9 mouse cellular contexts compared by ENCODE assay signal in the genomic region with DNA sequence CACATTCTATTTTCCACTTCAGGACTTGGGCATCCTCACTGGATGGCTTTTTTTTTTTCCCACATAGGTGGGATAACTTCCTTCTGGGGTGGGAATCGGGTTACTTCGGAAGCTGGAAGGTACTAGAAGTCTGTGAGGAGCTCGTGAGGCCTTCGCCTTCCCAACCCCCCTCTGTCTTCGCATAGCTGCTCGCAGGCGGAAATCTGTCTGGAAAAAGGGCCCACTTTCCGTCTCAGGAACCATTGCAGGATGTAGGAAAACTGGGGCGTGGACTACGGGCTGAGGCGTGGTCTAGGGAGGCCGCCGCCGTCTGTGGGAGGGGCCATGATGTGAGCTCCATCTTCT. TPM values are rescaled to one million over a fixed set of nuclear protein-coding genes. Genes with fewer than 3 reads are reported as not detected.
DNase-seq lines count a peak whose midpoint lies in the region; ATAC-seq and TF ChIP-seq lines count a peak whose summit lies in the region.
"Had no signal": no experiment of that assay in that cellular context is flagged by ENCODE, and none has a peak within 500 bp of the region (broad histone marks: within the 10 kb centered on the region; RNA-seq: fewer than 3 reads in every experiment).

No protein-coding gene starts in this region.

- H3K4me1 ChIP-seq in lung, adult 2 months (ENCODE audit: control insufficient read depth, insufficient read depth, low read length), result peaks cover 12% of the 10 kb centered on the region
- peaks cover 29% of the 10 kb centered on the region for H3K4me1 ChIP-seq in embryonic facial prominence, embryonic 14.5 days (ENCODE audit: control insufficient read depth, insufficient read depth, low read length)
- H3K4me1 ChIP-seq in intestine, embryonic 16.5 days (ENCODE audit: control insufficient read depth, insufficient read depth, low read length), result peaks cover 27% of the 10 kb centered on the region
- peaks cover 41% of the 10 kb centered on the region for H3K4me1 ChIP-seq in neural tube, embryonic 12.5 days

- H3K36me3 ChIP-seq in embryonic facial prominence, embryonic 14.5 days (ENCODE audit: control insufficient read depth, insufficient read depth, low read length), result peaks cover 22% of the 10 kb centered on the region
- peaks cover 7% of the 10 kb centered on the region for H3K36me3 ChIP-seq in intestine, embryonic 16.5 days (ENCODE audit: control insufficient read depth, insufficient read depth, low read length)
- H3K36me3 ChIP-seq in neural tube, embryonic 12.5 days, result peaks cover 13% of the 10 kb centered on the region

- WGBS in lung, adult 2 months, result under 1% methylated on average over 14 of the region's 14 CpGs
- WGBS in embryonic facial prominence, embryonic 14.5 days, result under 1% methylated on average over 14 of the region's 14 CpGs
- under 1% methylated on average over 14 of the region's 14 CpGs for WGBS in intestine, embryonic 16.5 days
- 1% methylated on average over 14 of the region's 14 CpGs for WGBS in neural tube, embryonic 12.5 days

- peak overlapping the region; percentile 54 for H3K4me3 ChIP-seq in lung, adult 2 months (replicated peaks; ENCODE audit: extremely low read depth, low read depth, low read length)
- H3K4me3 ChIP-seq in embryonic facial prominence, embryonic 14.5 days (ENCODE audit: low read depth, low read length), result peak overlapping the region; percentile 86
- H3K4me3 ChIP-seq in intestine, embryonic 16.5 days (ENCODE audit: low read length), result peak overlapping the region; percentile 83
- H3K4me3 ChIP-seq in neural tube, embryonic 12.5 days, result peak overlapping the region; percentile 88

- no peak for ATAC-seq in embryonic facial prominence, embryonic 14.5 days (ENCODE audit: low read depth)
- no peak for ATAC-seq in intestine, embryonic 16.5 days
- ATAC-seq in neural tube, embryonic 12.5 days (ENCODE audit: low FRiP score, low read depth), result no peak
- ATAC-seq in monocyte, adult 5-6 weeks (replicated peaks; ENCODE audit: insufficient number of reproducible peaks, low FRiP score, low TSS enrichment, poor library complexity, severe bottlenecking), result no peak

- H3K4me2 ChIP-seq in embryonic facial prominence, embryonic 14.5 days (ENCODE audit: low read depth, low read length), result peak overlapping the region; percentile 96
- H3K4me2 ChIP-seq in intestine, embryonic 16.5 days (ENCODE audit: low read depth, low read length), result peak overlapping the region; percentile 54
- H3K4me2 ChIP-seq in neural tube, embryonic 12.5 days (replicated peaks), result peak overlapping the region; percentile 93

- H3K27ac ChIP-seq in embryonic facial prominence, embryonic 14.5 days (replicated peaks; ENCODE audit: low read depth, low read length), result peak overlapping the region; percentile 95
- peak overlapping the region; percentile 90 for H3K27ac ChIP-seq in intestine, embryonic 16.5 days (ENCODE audit: low read length)
- H3K27ac ChIP-seq in neural tube, embryonic 12.5 days, result peak overlapping the region; percentile 84

- TF ChIP-seq POLR2A in lung, adult 2 months (IDR thresholded peaks at IDR 0.05; ENCODE audit: borderline replicate concordance, extremely low read depth, low read depth, low read length), result peak; percentile 76; the same call in 1 of the 2 replicates

- no peak for DNase-seq in lung, adult 2 months
- no peak for DNase-seq in lung, postnatal 10 days
- DNase-seq in embryonic facial prominence, embryonic 14.5 days (ENCODE audit: low spot score), result no peak
- no peak for DNase-seq in spleen, adult 18-20 months
- no peak for DNase-seq in Muller cell, postnatal 12 days (ENCODE audit: inconsistent ontology term)

- no peak for TF ChIP-seq CTCF in lung, adult 2 months (IDR thresholded peaks at IDR 0.05; ENCODE audit: insufficient read depth, low read length)

- no peaks in the 10 kb centered on the region for H3K27me3 ChIP-seq in embryonic facial prominence, embryonic 14.5 days (replicated peaks; ENCODE audit: control insufficient read depth, insufficient read depth, low read length)
- no peaks in the 10 kb centered on the region for H3K27me3 ChIP-seq in intestine, embryonic 16.5 days (replicated peaks; ENCODE audit: control insufficient read depth, insufficient read depth, low read length)
- no peaks in the 10 kb centered on the region for H3K27me3 ChIP-seq in neural tube, embryonic 12.5 days (replicated peaks)

- H3K9me3 ChIP-seq in embryonic facial prominence, embryonic 14.5 days (ENCODE audit: control insufficient read depth, low read length), result no peaks in the 10 kb centered on the region
- no peaks in the 10 kb centered on the region for H3K9me3 ChIP-seq in intestine, embryonic 16.5 days (ENCODE audit: control insufficient read depth, low read length)
- no peaks in the 10 kb centered on the region for H3K9me3 ChIP-seq in neural tube, embryonic 12.5 days

- H3K9ac ChIP-seq in embryonic facial prominence, embryonic 14.5 days (ENCODE audit: low read depth, low read length), result peak overlapping the region; percentile 63
- H3K9ac ChIP-seq in intestine, embryonic 16.5 days (ENCODE audit: low read depth, low read length), result peak overlapping the region; percentile 64
- H3K9ac ChIP-seq in neural tube, embryonic 12.5 days, result peak overlapping the region; percentile 49; the same call in 1 of the 2 replicates

RNA-seq across cellular contexts. Expression of gene Mum1, which starts 0.2 kb away (rescaled TPM):
- 39.6 and 42.0 TPM in 2 replicates for polyA plus RNA-seq in lung, adult 2 months (2012; rRNA removed)
- polyA plus RNA-seq in embryonic facial prominence, embryonic 14.5 days (2014; fragmentation: Nextera tagmentation; extraction: Ambion mirVana), result 50.8 and 52.1 TPM in 2 replicates
- polyA plus RNA-seq in intestine, embryonic 16.5 days (2015; fragmentation: Nextera tagmentation; extraction: Ambion mirVana), result 40.9 and 42.4 TPM in 2 replicates
- polyA plus RNA-seq in neural tube, embryonic 12.5 days (2016; fragmentation: Nextera tagmentation; extraction: Ambion mirVana), result 52.1 and 54.6 TPM in 2 replicates
- total RNA-seq in monocyte, adult 5-6 weeks (2017), result 43.7 to 46.7 TPM (median 46.2 TPM) in 3 replicates

RNA-seq across cellular contexts. Expression of gene Ndufs7, which starts 22.9 kb away (rescaled TPM):
- 421 and 497 TPM in 2 replicates for polyA plus RNA-seq in lung, adult 2 months (2012; rRNA removed)
- polyA plus RNA-seq in embryonic facial prominence, embryonic 14.5 days (2014; fragmentation: Nextera tagmentation; extraction: Ambion mirVana), result 360 and 370 TPM in 2 replicates
- polyA plus RNA-seq in intestine, embryonic 16.5 days (2015; fragmentation: Nextera tagmentation; extraction: Ambion mirVana), result 604 and 616 TPM in 2 replicates
- 214 and 227 TPM in 2 replicates for polyA plus RNA-seq in neural tube, embryonic 12.5 days (2016; fragmentation: Nextera tagmentation; extraction: Ambion mirVana)
- 60.9 to 74.8 TPM (median 61.4 TPM) in 3 replicates for total RNA-seq in monocyte, adult 5-6 weeks (2017)

RNA-seq across cellular contexts. Expression of gene Gamt, which starts 34.8 kb away (rescaled TPM):
- 26.4 and 29.7 TPM in 2 replicates for polyA plus RNA-seq in lung, adult 2 months (2012; rRNA removed)
- 124 and 139 TPM in 2 replicates for polyA plus RNA-seq in embryonic facial prominence, embryonic 14.5 days (2014; fragmentation: Nextera tagmentation; extraction: Ambion mirVana)
- polyA plus RNA-seq in intestine, embryonic 16.5 days (2015; fragmentation: Nextera tagmentation; extraction: Ambion mirVana), result 91.0 and 106 TPM in 2 replicates
- 37.9 and 38.6 TPM in 2 replicates for polyA plus RNA-seq in neural tube, embryonic 12.5 days (2016; fragmentation: Nextera tagmentation; extraction: Ambion mirVana)
- total RNA-seq in monocyte, adult 5-6 weeks (2017), result 3.8 to 4.7 TPM in 2 of 3 replicates, not detected in the other

RNA-seq across cellular contexts. Expression of gene Dazap1, which starts 35.2 kb away (rescaled TPM):
- polyA plus RNA-seq in lung, adult 2 months (2012; rRNA removed), result 65.9 and 68.5 TPM in 2 replicates
- polyA plus RNA-seq in embryonic facial prominence, embryonic 14.5 days (2014; fragmentation: Nextera tagmentation; extraction: Ambion mirVana), result 42.3 and 43.5 TPM in 2 replicates
- 36.8 and 37.6 TPM in 2 replicates for polyA plus RNA-seq in intestine, embryonic 16.5 days (2015; fragmentation: Nextera tagmentation; extraction: Ambion mirVana)
- 66.6 TPM in 2 replicates for polyA plus RNA-seq in neural tube, embryonic 12.5 days (2016; fragmentation: Nextera tagmentation; extraction: Ambion mirVana)
- 85.1 to 132 TPM (median 92.5 TPM) in 3 replicates for total RNA-seq in monocyte, adult 5-6 weeks (2017)

RNA-seq across cellular contexts. Expression of gene Efna2, which starts 46.8 kb away (rescaled TPM):
- polyA plus RNA-seq in lung, adult 2 months (2012; rRNA removed), result 3.6 and 4.7 TPM in 2 replicates
- 20.9 and 23.6 TPM in 2 replicates for polyA plus RNA-seq in embryonic facial prominence, embryonic 14.5 days (2014; fragmentation: Nextera tagmentation; extraction: Ambion mirVana)
- 7.4 and 8.1 TPM in 2 replicates for polyA plus RNA-seq in intestine, embryonic 16.5 days (2015; fragmentation: Nextera tagmentation; extraction: Ambion mirVana)
- polyA plus RNA-seq in neural tube, embryonic 12.5 days (2016; fragmentation: Nextera tagmentation; extraction: Ambion mirVana), result 47.9 and 48.0 TPM in 2 replicates
- 1.0 TPM in 1 of 3 replicates, not detected in the others for total RNA-seq in monocyte, adult 5-6 weeks (2017)
- total RNA-seq: hematopoietic stem cell, adult 5-6 weeks had no signal
